Mouse (Mus musculus): ENCODE results near the gene 1110008L16Rik.
"Not testable (repeated sequence)": the region's sequence is repeated elsewhere in the genome, so short reads cannot be mapped to it uniquely, and the experiment has no call there.

1110008L16Rik gene

DNA sequence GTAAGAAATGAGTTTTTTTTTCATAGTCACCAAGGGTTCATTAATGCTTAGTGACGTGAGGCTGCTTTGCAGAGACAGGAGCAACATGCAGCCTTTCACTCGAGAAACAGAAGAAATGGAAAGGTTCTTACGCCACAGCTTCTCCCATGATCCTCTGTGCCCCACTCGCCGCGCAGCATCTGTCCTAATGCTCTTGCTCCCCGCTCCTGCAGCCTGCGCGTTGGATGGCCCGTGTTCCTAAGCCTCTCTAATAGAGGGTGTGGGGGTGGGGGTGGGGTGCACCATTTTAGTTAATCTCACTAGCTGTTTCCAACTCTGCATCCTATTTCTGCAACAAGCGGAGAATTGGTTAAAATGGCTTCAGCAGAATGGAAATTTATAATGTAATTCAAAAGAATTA, 44.6 kb downstream of the 1110008L16Rik start:
- no peak for DNase-seq

DNA sequence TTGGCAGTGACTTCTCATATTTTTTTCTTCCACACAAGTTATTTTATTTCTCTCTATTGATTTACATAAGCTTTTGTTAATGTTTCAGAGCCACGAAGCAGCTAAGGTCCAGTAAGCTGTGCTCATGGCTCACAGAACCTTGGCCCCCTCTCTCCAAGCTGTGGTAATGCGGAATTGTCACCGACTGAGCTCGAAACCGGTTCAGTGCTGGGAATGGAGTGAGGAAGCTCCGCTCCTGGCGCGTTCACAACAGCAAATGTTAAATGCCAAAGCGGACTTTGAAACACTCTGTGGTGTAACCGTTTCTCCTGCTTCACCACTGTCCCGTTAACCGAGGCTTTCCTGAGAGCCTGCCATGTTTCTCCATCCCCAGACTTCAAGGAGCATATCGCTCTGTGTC, 45.2 kb downstream of the 1110008L16Rik start:
- peak; percentile 13 to 46 for DNase-seq

DNA sequence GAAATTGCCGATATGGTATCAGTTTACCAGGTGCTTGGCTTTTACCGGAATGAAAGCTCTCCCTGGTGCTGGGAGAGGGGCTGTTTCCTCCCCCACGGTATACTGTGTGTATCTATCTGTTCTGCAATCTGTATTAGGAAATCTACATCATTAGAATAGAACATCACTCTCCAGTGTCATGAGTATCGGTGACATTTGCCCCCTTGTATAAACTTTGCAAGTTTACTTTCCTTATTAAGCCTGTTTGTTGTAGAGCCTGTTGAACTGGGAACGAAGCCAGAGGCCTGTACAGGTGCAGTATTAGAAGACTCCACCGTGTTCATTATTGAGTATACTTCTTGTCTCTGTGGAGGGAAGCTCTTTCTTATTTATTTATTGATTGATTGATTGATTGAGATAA, 54.0 kb downstream of the 1110008L16Rik start:
- DNase-seq, result no peak

DNA sequence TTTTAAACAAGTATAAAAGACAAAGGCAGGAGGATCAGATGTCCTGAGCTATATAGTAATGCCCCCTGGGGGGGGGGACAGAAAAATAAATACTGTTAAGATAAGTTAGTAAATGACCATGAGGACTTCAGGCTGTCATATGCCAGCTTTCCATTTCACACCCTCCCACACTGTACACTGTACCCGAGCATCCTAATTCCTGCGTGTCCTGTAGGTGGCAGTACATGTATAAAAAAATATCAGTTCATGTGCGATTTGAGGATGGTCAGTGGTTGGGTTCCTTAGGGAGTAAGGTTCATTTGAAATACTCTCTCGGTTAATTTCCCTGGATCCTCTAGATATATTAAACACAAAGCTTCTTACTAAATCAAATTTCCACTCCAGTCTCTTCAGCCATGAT, 55.5 kb downstream of the 1110008L16Rik start:
- DNase-seq, result peak; percentile 38 to 61

DNA sequence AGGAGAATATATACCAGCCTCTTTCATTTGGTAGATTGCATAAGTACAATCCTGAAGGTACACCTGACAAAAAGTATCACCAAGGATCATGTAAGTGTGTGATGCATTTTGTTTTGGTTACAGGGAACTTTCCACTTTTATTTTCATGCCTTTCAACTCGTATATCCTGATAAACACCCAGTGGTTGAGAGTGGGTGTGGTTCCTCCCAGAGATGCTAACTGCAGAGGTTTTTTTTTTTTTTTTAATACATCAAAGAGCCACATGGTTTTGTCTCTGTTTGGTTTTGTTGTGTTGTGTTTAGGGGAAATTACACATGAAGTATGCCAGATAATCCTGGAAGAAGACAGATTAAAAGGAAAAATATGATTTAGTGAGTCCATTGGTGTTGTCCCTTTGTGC, 57.9 kb downstream of the 1110008L16Rik start:
- DNase-seq, result no peak

DNA sequence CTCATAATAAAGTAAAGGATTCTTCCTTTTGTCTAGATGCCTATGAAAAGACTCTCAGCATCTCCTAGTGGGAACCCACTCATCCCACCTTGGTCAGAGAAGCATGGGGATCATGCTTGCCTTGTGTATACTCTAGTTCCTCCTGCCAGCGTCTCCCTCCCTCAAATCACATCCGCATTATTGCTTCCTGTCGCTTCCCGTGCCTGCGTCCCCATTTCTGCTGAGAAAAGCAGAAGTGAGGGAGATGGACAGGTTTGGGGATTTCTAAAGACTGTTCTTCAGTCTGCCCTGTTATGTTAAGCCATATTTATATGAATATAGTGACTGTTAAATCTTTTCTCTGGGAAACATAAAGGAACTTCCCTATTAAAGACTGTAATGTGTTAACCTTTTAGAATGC, 61.6 kb downstream of the 1110008L16Rik start:
- no peak for DNase-seq

DNA sequence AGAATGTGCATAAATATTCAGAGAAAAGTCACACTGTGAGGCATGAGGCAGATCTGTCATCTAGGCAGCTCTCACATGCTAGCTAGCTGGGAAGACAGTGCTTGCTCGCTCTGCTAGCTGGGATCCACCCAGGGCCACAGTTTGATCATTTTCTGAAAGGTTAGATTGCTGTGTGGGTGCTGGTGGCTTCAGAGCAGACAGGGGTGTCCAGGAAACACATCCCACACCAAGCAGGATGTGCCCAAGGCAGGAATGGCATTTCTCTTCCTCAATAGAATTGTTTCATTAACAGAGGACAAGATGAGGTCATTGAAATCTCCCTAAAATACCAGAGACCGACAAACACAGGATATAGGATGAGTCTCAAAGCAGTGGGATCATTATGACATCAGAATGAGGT, 65.7 kb downstream of the 1110008L16Rik start:
- DNase-seq, result no peak

DNA sequence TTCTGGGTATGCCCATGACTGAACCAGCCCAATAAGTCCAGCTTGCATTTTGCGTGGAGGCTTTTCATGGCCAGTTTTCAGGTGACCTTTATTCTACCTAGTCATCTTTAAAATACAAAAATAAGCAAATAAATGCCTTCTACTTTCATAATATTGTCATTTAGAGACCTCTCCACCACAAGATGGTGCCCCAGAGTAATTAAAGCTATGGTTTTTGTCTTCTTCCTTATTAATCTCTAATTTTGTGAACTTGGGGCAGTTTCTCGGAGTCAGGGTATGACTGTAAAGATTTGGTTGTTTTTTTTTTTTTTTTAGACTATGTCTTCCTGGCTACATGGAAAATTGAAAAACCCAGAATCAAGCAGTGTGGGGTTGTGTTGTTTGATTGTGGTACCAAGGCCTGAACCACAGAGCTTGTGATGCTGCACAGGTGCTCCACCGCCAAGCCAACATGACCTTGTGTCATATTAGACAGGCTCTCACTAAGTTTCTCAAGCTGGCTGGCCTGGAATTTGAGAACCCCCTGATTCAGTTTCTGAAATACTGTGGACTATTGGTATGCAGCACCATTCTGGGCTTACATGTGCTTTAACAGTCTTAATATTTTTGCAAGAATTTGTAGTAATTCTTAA, 73.2 kb downstream of the 1110008L16Rik start:
- peak in 1 of 2 experiments; percentile 35 for DNase-seq

DNA sequence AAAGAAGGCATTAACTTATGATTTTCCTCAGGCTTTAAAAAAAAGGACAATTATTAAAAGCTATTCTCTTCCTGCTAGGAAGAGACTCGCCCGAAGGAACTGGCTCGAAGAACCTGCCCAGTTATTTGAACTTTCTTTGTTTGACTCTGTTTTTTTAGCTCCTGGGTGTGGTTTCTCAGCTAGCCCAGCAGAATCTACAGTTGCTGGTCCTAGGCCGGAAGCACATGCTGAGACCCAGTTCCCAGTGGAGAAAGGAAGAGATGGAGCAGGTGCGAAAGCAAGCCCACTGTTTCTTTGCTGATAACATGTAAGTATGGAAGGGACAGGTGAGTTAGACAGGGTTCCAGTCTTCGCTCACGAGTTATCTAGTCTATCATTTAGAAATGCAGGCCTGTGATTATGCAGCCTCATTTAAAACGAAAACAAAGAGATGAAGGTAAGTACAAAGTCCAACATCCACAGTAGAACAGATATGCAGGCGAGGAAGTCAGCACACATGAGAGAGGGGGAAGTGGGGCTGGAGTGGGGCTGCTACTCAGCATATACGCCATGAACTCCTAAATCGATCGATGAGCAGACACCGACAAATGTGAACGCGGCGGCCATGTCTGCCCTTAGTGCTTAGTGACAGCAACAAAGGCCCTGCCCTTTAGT, 77.7 kb downstream of the 1110008L16Rik start:
- DNase-seq, result peak in 1 of 2 experiments; percentile 44

DNA sequence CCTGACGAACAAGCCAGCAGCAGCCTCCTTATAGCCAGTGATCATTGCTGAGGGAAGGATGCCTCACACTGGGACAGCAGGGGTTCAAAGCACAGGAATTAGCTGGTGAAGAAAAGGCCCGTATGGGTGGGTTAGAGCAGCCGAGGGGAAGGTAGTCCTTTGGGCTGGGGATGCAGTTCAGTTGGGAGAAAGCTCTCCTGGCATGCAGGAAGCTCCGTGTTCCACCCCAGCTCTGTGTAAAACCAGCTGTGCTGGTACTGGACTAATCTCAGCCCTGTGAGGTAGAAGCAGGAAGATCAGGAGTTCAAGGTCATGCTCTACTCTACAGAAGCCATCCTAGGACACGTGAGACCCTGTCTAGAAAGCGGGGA, 78.2 kb downstream of the 1110008L16Rik start:
- DNase-seq, result no peak

DNA sequence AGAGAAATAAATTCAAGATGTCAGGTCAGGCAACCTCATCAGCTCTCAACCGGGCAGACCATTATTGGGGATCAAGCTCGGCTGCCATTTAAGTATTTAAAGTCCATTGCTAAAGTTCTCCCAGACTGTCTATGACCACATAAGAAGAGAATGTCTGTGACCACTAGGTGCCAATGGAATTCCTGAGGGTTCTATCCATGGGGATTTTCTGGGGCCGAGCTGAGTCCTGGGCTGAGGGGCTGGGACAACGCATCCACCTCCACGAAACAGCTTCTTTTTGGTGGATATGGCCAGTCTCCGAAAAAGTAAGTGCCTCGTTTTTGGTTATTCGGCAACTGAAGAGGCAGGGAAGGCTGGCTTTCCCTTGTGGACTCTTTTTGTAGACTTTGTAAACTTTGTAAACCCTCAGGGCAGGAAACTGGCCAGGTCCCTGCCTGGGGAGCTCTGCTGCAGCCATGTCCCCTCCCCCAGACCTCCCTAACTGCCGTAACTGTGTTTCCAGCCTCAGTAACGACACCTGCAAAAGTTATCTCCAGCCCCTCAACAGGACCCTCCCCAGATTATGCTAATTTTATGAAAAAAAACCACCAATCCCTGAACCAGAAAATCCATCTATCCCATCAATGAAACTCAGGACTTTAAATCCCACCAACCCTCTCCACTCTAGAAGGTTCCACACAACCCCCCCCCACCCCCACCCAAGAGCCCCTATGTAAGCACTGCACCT, 84.8 kb downstream of the 1110008L16Rik start, which contains the start of gene Psma6:
Psma6 (plus strand) TSS at position 200 of the 727 bp plus-strand sequence.
- DNase-seq, result no peak

DNA sequence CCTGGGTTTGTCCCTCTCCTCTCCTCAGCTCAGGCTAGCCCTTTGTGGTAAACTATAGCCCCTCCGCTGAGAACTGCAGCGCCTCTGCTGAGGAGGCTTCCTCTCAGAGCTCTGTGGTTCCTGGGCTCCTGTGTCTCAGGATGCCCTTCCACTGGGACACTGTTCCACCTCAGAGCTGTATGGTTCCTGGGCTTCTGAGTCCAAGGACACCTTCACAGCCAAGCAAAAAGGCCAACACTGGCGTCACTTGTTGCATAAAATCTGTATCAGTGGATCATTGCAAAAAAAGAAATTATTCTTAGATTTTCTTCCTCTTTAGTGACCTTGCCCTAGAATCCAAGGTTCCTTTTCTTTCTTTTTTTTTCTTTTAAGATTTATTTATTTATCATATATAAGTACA, 85.4 kb downstream of the 1110008L16Rik start:
- no peak for DNase-seq

DNA sequence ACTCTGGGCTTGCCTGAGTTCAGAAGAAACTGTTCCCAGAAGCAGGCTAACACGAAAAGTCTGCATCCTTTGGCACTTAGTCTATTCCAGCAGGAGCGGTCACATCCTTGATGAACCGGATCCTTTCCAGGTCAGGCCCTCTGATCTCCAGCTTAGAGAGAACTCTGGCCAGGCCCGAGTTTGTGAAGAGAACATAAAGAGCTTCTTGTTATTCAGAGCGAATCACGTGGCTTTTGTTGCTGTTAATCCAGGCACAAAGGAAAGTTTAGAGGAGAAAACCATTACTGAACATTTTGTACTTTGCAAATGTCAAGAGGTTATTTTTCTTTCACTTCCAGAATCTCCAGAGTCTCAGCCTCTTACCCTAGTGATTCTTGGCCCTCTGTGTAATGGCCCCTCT, 86.6 kb downstream of the 1110008L16Rik start:
- DNase-seq, result peak; percentile 31 to 77

DNA sequence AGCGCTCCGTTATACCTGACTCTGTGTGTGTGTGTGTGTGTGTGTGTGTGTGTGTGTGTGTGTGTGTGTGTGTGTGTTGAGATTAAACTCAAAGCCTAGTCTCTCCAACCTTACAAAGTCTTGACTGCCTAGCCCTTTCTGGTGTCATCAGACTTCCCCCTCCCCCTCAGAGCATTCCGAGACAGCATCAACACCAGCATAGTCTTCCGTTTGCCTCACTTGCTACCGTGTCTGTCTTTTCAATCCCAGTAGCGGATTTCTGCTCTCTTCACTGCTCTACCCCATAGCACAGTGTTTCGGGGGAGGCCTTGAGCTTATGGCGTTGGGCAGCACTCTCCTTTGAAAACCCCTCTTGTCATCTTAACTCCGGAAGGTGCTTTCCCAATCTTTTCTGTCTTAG, 87.1 kb downstream of the 1110008L16Rik start:
- DNase-seq, result no peak

DNA sequence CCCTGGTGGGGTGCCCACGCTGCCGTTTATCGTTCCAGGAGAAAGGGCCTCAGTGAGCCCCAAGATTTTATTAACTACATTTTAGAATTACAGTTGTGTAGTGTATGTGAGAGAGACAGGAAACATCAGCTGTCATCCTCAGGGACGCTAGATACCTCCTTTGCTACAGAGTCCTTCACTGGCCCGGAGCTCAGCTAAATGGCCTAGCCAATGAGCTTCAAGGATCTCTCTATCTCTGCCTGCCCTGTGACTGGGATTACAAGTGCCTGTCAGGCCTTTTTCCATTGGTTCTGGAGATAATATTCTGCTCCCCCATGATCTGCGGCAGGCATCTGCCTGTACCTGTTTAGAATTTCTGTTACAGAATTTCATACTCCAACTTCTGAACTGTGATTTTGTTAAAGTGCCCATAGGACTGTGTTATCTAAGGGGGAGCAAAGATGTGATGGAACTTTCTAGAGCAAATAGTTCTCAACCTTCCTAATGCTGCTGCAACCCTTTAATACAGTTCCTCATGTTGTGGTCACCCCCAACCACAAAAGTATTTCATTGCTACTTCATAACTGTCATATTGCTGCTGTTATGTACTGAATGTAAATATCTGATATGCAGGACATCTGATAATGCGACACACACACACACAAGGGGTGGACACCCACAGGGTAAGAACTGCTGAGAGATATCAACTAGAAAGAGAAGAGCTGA, 87.9 kb downstream of the 1110008L16Rik start:
- DNase-seq, result no peak

DNA sequence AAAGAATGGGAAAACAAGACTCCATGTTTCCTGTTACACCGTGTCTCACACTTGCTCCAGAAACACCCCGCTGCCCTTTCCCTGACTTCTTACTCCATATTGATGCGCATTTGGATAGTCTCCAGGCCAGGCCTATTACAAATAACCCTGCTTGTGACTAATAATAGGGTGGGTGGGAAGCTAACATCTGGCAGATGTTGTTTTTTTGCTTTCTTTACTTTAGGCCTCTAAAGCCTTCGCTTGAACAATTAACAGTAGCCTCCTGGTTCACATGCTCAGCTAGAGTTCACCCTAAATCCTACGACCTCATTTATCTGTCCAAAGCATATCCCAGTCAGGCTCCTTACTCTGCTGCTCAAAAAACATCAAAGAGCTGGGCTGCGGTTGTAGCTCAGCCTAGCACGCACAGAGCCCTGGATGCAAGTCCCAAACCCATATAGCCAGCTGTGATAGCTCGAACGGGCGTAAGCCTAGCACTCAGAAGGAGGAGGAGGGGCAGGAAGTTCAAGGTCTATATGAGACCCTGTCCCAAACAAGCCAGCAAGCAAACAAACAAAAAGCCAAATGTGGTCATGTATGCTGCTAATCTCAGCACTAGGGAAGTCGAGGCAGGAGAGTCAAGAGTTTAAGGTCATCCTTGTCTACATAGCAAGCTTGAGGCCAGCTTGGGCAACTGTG, 88.5 kb downstream of the 1110008L16Rik start:
- peak in 1 of 2 experiments; percentile 11 for DNase-seq

DNA sequence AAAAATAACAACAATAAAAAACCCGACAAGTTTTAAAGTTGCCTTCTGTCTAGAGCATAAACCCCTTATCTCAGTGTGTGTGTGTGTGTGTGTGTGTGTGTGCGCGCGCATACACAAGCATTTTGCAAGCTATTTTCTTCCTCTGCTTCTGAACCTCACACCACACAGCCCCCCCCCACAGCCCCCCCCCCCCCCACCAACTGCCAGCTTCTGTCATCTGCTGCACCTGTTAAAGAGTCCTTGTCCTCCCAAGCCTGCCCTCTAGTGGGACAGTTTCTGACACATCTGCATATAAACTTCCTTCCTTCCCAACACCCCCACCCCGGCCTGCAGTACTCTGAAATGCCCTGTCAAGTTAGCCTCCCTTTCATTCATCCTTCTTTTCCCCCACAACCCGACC, 89.1 kb downstream of the 1110008L16Rik start:
- peak; percentile 70 to 71 for DNase-seq

DNA sequence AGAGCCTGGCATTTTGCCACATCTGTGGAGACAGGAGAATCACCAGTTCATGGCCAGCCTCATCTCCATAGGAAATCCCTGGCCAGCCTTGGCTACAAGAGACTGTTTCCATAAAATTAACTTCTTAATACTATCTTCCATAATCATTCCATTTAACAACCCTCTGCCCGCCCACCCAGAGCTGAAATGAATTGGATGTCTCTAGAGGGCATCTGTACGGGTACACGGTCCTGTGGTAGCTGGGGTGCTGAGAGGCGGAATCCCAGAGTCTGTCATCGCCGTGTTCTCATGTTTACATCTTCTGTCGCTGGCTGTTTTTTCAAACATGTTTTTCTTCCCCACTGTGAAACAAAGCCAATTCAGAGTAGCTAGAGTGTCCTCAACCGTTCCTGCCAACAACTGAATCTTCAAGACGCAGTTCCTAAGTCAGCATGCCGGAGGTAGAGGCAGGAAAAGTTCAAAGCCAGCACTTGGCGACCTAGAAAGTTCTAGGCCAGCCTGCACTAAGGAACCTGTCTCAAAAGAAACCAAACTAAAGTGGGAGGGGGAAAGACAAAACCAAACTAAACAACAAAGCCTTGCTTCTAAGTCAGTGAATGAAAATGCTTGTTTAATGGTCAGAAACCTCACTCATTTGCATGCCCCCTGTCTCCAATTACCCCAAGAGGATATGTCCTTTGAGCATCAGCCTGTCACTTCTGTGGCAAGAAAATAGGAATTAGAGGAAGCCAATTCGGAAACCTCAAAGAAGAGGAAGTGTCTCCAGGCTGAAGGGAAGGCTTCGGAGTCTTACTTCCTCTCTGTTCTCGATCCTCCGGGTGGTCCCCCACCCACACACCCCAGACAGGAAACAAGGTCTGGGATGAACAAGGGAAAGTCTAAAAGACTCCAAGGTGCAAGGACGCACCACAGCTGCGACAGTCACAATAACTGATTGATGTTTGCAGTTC, 90.0 kb downstream of the 1110008L16Rik start:
- DNase-seq, result peak; percentile 27 to 63

DNA sequence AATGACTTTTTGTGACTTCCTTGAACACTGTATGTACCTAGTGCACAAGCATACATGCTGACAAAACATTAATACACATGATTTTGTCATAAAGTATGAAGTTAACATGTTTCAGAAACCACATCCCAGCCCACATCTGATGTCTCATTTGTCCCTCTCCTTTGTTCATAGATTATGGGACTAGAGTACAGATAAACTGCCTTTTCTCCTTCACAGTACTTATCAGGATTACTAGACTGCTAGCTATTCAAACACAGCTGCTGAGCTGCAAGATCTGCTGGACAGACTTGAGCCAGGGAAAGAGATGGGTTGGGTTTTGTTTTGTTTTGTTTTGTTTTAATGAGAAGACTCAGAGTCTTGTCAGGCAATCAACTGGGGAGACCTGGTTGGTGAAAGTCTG, 92.7 kb downstream of the 1110008L16Rik start:
- no peak for DNase-seq

DNA sequence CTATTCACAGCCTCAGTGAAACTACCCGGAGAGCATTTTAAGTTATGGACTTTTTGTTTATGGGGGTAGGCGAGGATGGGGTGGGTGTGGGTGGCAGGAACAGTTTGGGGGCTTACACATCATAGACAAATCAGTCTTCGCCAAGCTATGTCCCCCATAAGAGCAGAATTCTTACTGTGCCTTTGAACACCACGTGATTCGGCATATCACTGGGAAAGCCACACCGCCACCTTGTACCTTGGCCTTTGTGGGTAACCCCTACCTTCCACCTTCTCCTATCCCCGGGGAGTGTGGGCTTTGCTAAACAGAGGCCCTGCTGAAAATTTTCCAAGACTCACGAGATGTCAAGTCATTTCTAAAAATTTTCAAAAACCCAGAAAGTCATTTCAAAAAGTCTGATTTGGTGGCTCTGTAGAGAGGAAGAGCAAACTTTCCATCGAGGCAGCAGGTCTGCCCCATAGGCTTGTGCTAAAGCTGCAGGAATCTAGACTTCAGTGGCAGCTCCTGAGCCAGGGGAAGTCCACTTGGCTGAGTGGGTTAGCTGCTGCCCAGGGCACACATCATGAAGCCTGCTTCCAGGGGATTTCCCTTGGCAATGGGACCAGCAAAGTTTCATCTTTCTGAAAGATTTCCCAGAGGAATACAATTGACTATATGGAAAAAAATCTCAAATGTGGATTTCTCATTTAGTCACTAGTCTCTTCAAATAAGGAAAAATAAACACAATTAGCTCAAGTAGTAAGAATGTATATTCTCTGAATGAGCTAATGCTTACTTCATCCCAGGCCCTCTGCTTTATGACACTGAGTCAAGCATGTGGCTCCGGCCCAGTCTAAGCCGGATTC, 93.6 kb downstream of the 1110008L16Rik start:
- DNase-seq, result no peak

DNA sequence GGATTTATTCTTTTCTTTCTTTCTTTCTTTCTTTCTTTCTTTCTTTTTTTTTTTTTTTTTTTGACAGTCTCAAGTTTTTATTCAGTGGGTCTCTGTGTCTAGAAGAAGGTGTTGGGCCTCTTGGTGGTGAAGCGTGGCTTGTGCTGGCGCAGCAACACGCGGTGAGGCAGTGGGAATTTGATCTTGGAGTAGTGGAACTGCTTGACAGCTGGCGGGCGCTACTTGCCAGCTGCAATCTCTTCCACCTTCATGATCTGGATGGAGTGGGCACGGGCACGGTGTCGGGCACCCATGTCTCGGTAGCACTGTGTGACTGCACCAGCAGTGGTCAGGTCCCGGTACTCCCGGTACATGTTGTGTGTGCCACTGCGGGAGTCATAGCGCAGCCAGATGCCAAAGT, 96.2 kb downstream of the 1110008L16Rik start:
- DNase-seq, result not testable (repeated sequence)
